Mouse (Mus musculus): Measurements from ENCODE around the gene Gkn3.

- TF ChIP-seq CTCF (IDR thresholded peaks at IDR 0.05; ENCODE audit: extremely low read depth, insufficient read depth, insufficient read length, insufficient replicate concordance) (no peak), POLR2A (IDR thresholded peaks at IDR 0.05; ENCODE audit: low read depth, low read length) (no peak)
Observed at GRCm38 (mm10) chr6:87373057-87373456, 15.7 kb downstream of the Gkn3 start, which contains the start of gene Gkn2.

Data from spleen, adult 2 months (tissue).